Mouse (Mus musculus) hindbrain, embryonic 15.5 days (tissue): ENCODE measurements around the gene Mkrn1. TPM values are rescaled to one million over a fixed set of nuclear protein-coding genes. Genes with fewer than 3 reads are reported as not detected.
"Not testable (repeated sequence)": the region's sequence is repeated elsewhere in the genome, so short reads cannot be mapped to it uniquely, and the experiment has no call there.

Source experiments
- ATAC-seq: fragments of 200-750 bp; cut with Nextera tagmentation; 2 replicates; pipeline ENCODE4 v1.8.0; 2017; ENCODE audit warnings: low read depth, moderate number of reproducible peaks, moderate TSS enrichment; ENCODE audit not compliant: low FRiP score
- H3K27ac ChIP-seq: fragments of 300-500 bp; sonication (generic); replicated peaks from 2 replicates; pipeline ENCODE4 v1.5.1; 2015; ENCODE audit warnings: mild to moderate bottlenecking, inconsistent platforms
- H3K27me3 ChIP-seq: fragments of 300-500 bp; sonication (generic); 2 replicates; pipeline ENCODE4 v1.6.1; 2015; ENCODE audit warnings: control low read depth, inconsistent platforms
- H3K36me3 ChIP-seq: fragments of 300-500 bp; sonication (generic); 2 replicates; pipeline ENCODE4 v1.6.1; 2015; ENCODE audit warnings: control low read depth, inconsistent platforms
- H3K4me1 ChIP-seq: fragments of 300-500 bp; sonication (generic); replicated peaks from 2 replicates; pipeline ENCODE4 v1.6.1; 2015; ENCODE audit warnings: control low read depth, inconsistent platforms
- H3K4me2 ChIP-seq: fragments of 300-500 bp; sonication (generic); 2 replicates; pipeline ENCODE4 v1.6.1; 2015; ENCODE audit warnings: moderate library complexity, mild to moderate bottlenecking, inconsistent platforms
- H3K4me3 ChIP-seq: fragments of 300-500 bp; sonication (generic); 2 replicates; pipeline ENCODE4 v1.5.1; 2015; ENCODE audit warnings: mild to moderate bottlenecking, inconsistent platforms
- H3K9ac ChIP-seq: fragments of 300-500 bp; sonication (generic); 2 replicates; pipeline ENCODE4 v1.6.1; 2015; ENCODE audit warnings: inconsistent platforms
- H3K9me3 ChIP-seq: fragments of 300-500 bp; sonication (generic); 2 replicates; pipeline ENCODE4 v1.6.1; 2016; ENCODE audit warnings: control low read depth, inconsistent platforms
- WGBS: fragments of 180-500 bp; shearing (Covaris S2); methylation state at CpG from one replicate; pipeline ENCODE4 v1.1.7; 2015; 5-methylcytosine and 5-hydroxymethylcytosine counted together
- polyA plus RNA-seq: library from polyadenylated mRNA; unstranded; fragments of >200 nt; fragmentation: Nextera tagmentation; extraction: Ambion mirVana; gene quantifications from 2 replicates; pipeline ENCODE4 v1.2.1, GENCODE M21; 2015

Gene Mkrn1
- polyA plus RNA-seq, 1 experiment from 2014 or later, result 232 TPM

- whole genome bisulfite sequencing, result 5% methylated on average over 19 of the region's 19 CpGs
- no peaks in the 10 kb centered on the region for H3K9me3 ChIP-seq
- H3K4me1 ChIP-seq, result 0 out of 2 replicates have a peak, but pooled peaks cover 3% of the 10 kb centered on the region
- H3K4me2 ChIP-seq, result peak overlapping the region; percentile 47
- no peak overlapping the region for H3K27ac ChIP-seq
- no peak for ATAC-seq
- H3K36me3 ChIP-seq, result no peaks in the 10 kb centered on the region
- H3K9ac ChIP-seq, result no peak overlapping the region
- peak overlapping the region; percentile 16; the same call in 1 of the 2 replicates for H3K4me3 ChIP-seq
- H3K27me3 ChIP-seq, result no peaks in the 10 kb centered on the region
Measured at GRCm38 (mm10) chr6:39445801-39446572, 25.7 kb upstream of the Mkrn1 start.

- Histone ChIP-seq H3K9me3 (no peaks in the 10 kb centered on the region), H3K4me1 (0 out of 2 replicates have a peak, but pooled peaks cover 3% of the 10 kb centered on the region), H3K9ac (no peak overlapping the region), H3K36me3 (no peaks in the 10 kb centered on the region), H3K27me3 (no peaks in the 10 kb centered on the region), H3K4me3 (no peak overlapping the region), H3K27ac (no peak overlapping the region), H3K4me2 (no peak overlapping the region)
- ATAC-seq, result no peak
Measured at GRCm38 (mm10) chr6:39442786-39443287, 22.6 kb upstream of the Mkrn1 start.

- Histone ChIP-seq H3K27me3 (no peaks in the 10 kb centered on the region), H3K4me1 (no peaks in the 10 kb centered on the region), H3K4me2 (no peak overlapping the region), H3K27ac (no peak overlapping the region), H3K9ac (no peak overlapping the region), H3K4me3 (no peak overlapping the region), H3K36me3 (no peaks in the 10 kb centered on the region), H3K9me3 (no peaks in the 10 kb centered on the region)
- ATAC-seq, result no peak
Measured at GRCm38 (mm10) chr6:39440207-39440606, 19.9 kb upstream of the Mkrn1 start.

DNA sequence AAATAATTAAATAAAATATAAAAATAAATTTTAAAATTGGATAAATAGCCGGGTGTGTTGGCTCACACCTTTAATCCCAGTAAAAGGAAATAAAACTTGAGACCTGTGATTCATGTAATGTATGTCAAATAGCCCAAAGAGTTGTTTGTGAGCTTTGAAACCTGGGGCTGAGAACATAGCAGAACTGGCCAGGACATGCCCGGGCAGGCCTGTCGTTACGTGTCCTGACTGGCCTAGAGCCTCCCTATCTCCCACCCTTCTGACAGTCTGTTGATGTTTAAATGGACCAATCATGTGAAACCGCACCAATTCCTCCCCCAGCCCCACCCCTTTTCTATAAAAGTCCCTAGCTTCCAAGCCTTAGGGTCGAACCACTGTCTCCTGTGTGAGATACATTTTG, 17.3 kb upstream of the Mkrn1 start:
- H3K4me3 ChIP-seq, H3K4me1 ChIP-seq, H3K27me3 ChIP-seq, H3K27ac ChIP-seq, H3K9ac ChIP-seq, ATAC-seq, H3K36me3 ChIP-seq, H3K9me3 ChIP-seq, H3K4me2 ChIP-seq: not testable (repeated sequence)
- 95% methylated on average over 6 of the region's 6 CpGs for WGBS

GRCm38 (mm10) chr6:39435875-39436274, 15.6 kb upstream of the Mkrn1 start:
- 76% methylated on average over 5 of the region's 5 CpGs for WGBS
- ATAC-seq, result no peak
- H3K27ac ChIP-seq, result no peak overlapping the region
- no peaks in the 10 kb centered on the region for H3K36me3 ChIP-seq
- H3K4me1 ChIP-seq, result no peaks in the 10 kb centered on the region
- no peaks in the 10 kb centered on the region for H3K27me3 ChIP-seq
- no peak overlapping the region for H3K4me3 ChIP-seq
- H3K9me3 ChIP-seq, result no peaks in the 10 kb centered on the region
- H3K9ac ChIP-seq, result no peak overlapping the region
- no peak overlapping the region for H3K4me2 ChIP-seq

- H3K4me1 ChIP-seq, result no peaks in the 10 kb centered on the region
- no peak overlapping the region for H3K4me3 ChIP-seq
- H3K27me3 ChIP-seq, result no peaks in the 10 kb centered on the region
- H3K36me3 ChIP-seq, result no peaks in the 10 kb centered on the region
- no peaks in the 10 kb centered on the region for H3K9me3 ChIP-seq
- no peak for ATAC-seq
- H3K9ac ChIP-seq, result no peak overlapping the region
- WGBS, result 11% methylated on average over 2 of the region's 2 CpGs
- no peak overlapping the region for H3K27ac ChIP-seq
- no peak overlapping the region for H3K4me2 ChIP-seq
Measured at GRCm38 (mm10) chr6:39434886-39435492, 14.7 kb upstream of the Mkrn1 start.

DNA sequence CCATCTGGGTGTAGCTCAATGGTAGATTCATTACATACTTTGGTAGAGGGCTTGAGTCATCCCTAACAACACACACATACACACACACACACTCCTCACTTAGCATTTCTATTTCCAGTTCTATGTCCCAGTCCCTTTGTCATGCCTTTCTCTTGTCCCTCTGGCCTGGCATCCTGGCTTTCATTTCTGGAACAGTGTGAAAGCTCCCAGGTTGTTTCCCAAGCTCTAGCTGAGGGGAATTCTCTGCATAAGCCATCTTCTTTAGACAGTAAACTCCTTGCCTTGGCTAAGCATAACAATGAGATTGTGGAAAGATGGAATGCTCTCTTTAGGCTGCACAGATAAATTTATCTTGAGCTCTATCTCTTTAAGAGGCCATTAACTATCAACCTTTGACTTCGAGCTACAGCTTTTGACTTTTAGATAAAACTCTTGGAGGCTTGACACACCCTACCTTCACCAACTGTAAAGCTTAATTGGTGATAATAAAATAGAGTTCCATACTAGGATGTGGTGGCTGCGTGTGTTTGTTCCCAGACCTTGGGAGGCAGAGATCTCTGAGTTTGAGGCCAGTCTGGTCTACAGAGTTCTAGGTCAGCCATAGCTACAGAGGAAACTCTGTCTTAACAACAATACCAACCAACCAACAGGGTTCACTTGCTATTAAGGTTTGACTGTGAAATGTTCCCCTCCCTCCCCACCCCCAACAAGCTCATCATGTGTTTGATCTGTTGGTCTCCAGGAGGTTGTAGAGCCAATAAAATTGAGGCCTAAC, 14.0 kb upstream of the Mkrn1 start:
- Histone ChIP-seq H3K4me2 (no peak overlapping the region), H3K9me3 (no peaks in the 10 kb centered on the region), H3K4me1 (no peaks in the 10 kb centered on the region), H3K9ac (no peak overlapping the region), H3K36me3 (no peaks in the 10 kb centered on the region), H3K27me3 (no peaks in the 10 kb centered on the region), H3K27ac (no peak overlapping the region), H3K4me3 (no peak overlapping the region)
- 89% methylated on average over 2 of the region's 2 CpGs for WGBS
- no peak for ATAC-seq

GRCm38 (mm10) chr6:39433701-39434100, 13.4 kb upstream of the Mkrn1 start:
- Histone ChIP-seq H3K4me1 (no peaks in the 10 kb centered on the region), H3K36me3 (no peaks in the 10 kb centered on the region), H3K4me2 (no peak overlapping the region), H3K4me3 (no peak overlapping the region), H3K27me3 (no peaks in the 10 kb centered on the region), H3K27ac (no peak overlapping the region), H3K9ac (no peak overlapping the region), H3K9me3 (no peaks in the 10 kb centered on the region)
- no peak for ATAC-seq

DNA sequence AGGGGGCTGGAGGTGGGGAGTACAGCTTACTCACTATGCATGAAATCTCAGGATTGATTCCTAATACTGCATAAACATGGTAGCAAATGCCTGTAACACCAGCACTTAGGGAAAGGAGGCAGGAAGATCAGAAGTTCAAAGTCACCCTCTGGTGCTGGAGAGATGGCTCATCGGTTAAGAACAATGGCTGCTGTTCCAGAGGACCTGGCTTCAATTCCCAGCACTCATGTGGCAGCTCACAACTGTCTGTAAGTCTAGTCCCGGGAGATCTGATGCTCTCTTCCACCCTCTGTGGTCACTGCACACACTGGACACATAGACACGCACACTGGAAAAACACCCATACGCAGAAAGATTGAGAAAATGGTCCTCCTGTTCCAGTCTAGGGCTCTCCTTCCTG, 12.9 kb upstream of the Mkrn1 start:
- H3K36me3 ChIP-seq, result no peaks in the 10 kb centered on the region
- H3K9me3 ChIP-seq, result no peaks in the 10 kb centered on the region
- H3K27me3 ChIP-seq, result no peaks in the 10 kb centered on the region
- H3K4me1 ChIP-seq, result no peaks in the 10 kb centered on the region
- no peak overlapping the region for H3K9ac ChIP-seq
- WGBS, result 83% methylated on average over 4 of the region's 4 CpGs
- H3K4me2 ChIP-seq, result no peak overlapping the region
- H3K27ac ChIP-seq, result no peak overlapping the region
- ATAC-seq, result no peak
- H3K4me3 ChIP-seq, result no peak overlapping the region

GRCm38 (mm10) chr6:39430722-39431121, 10.5 kb upstream of the Mkrn1 start:
- H3K27ac ChIP-seq, result no peak overlapping the region
- no peak for ATAC-seq
- no peak overlapping the region for H3K9ac ChIP-seq
- WGBS, result 64% methylated on average over 11 of the region's 11 CpGs
- no peaks in the 10 kb centered on the region for H3K9me3 ChIP-seq
- no peak overlapping the region for H3K4me2 ChIP-seq
- H3K4me3 ChIP-seq, result no peak overlapping the region
- no peaks in the 10 kb centered on the region for H3K4me1 ChIP-seq
- H3K36me3 ChIP-seq, result no peaks in the 10 kb centered on the region
- no peaks in the 10 kb centered on the region for H3K27me3 ChIP-seq

DNA sequence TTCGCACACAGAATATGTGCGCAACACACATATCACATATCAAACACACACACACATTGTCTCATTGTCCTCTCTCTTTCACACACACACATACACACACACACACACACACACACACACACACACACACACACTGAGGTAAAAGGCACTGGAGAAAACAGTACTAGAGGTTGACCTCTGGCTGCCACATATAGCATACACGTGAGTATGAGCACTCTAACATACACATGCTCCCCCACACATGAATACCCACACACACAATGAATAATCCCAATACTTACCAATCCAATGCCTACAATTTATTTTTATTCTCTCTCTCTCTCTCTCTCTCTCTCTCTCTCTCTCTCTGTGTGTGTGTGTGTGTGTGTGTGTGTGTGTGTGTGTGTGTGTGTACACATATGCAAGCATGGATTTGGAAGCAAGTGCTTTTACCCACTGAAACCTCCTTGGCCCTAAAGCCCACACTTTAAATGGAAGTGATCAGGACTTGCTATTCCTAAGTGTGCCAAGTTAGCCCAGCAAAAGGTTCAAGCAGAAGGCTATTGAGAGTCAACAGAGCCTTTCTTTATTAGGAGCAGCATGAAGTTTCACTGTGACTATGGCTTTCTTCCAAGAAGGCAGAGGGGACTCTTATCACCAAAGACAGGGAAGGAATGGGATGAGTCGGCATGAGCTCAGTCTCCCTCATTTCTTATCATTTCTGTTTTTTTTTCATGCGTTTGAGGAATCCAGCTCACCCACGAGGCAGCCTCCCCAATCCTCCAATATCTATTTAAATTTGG, 8.9 kb upstream of the Mkrn1 start:
- Histone ChIP-seq H3K4me3 (no peak overlapping the region), H3K36me3 (no peaks in the 10 kb centered on the region), H3K4me2 (no peak overlapping the region), H3K9ac (no peak overlapping the region), H3K27me3 (no peaks in the 10 kb centered on the region), H3K27ac (no peak overlapping the region), H3K4me1 (no peaks in the 10 kb centered on the region), H3K9me3 (no peaks in the 10 kb centered on the region)
- 80% methylated on average over 6 of the region's 6 CpGs for WGBS
- no peak for ATAC-seq
